1 mouse cellular context compared by ENCODE assay signal in the genomic region with DNA sequence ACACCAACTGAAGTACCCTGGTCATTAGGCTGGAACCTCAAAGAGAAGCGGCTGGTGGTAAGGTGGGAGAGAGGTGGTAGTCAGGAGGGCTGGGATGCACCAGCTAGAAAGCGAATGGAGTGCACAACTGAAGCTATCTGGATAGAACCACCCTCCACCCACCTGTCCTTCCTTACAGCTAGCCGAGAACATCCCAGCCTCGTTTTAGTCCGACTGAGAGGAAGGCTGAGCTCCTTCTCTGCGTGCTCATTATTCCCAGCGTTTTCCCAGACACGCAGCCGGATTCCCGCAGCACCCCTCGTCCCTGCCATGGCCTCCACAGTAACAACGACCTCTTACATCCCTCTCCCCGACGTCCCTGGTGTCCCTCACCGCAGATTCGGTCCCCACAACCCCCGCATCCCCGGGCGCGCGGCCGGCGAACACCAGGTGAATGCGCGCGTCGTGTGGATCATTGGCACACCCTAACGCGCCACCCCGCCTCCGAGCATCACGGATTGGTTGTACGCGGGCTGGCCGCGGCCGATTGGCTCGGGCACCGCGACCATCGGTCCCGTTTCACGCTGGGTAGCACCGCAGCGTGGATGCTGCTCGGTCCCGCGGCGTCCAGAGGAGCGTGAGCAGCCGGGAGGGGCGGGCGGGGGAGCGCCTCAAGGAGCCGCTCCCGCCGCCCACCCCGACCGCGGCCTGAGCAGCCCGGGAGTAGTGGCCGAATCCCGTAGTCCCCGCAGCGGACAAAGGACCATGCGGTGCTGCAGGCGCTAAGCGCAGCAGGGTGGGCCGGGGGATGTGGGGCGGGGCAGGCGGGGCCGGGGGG.
A peak's percentile ranks its signal among the peaks of the same experiment; 100 is the strongest.
TF ChIP-seq lines count a peak whose summit lies in the region.

B4galnt4 (plus strand) TSS at position 679 of the 817 bp plus-strand sequence.

TF ChIP-seq in CH12.LX, 34 proteins besides CTCF, POLR2A, EP300 and RAD21 (continued from another document):
- TF ChIP-seq MAX (IDR thresholded peaks at IDR 0.05; ENCODE audit: low read length) (0 out of 2 replicates have a peak, but pooled peaks have one; percentile 22), UBTF (IDR thresholded peaks at IDR 0.05; ENCODE audit: low read depth, low read length) (no peak), MEF2A (IDR thresholded peaks at IDR 0.05; ENCODE audit: borderline replicate concordance, low read depth, low read length) (no peak), NELFE (IDR thresholded peaks at IDR 0.05; ENCODE audit: low read depth, low read length) (0 out of 2 replicates have a peak, but pooled peaks have one; percentile 22), ZMIZ1 (IDR thresholded peaks at IDR 0.05; ENCODE audit: low read depth, low read length) (0 out of 2 replicates have a peak, but pooled peaks have one; percentile 26), CHD1 (IDR thresholded peaks at IDR 0.05; ENCODE audit: low read depth, low read length) (no peak), MAZ (IDR thresholded peaks at IDR 0.05; ENCODE audit: low read depth, low read length) (no peak), MXI1 (IDR thresholded peaks at IDR 0.05; ENCODE audit: low read depth, low read length) (peak; percentile 50; the same call in 1 of the 2 replicates)
